Mouse (Mus musculus): Measurements from ENCODE around the gene Hnmt. TPM values are rescaled to one million over a fixed set of nuclear protein-coding genes. Genes with fewer than 3 reads are reported as not detected.
"Not testable (repeated sequence)": the region's sequence is repeated elsewhere in the genome, so short reads cannot be mapped to it uniquely, and the experiment has no call there.

Hnmt gene
- total RNA-seq (2022) = 10 to 100 TPM; 23.5 to 30.1 (median 28.3) TPM

DNA sequence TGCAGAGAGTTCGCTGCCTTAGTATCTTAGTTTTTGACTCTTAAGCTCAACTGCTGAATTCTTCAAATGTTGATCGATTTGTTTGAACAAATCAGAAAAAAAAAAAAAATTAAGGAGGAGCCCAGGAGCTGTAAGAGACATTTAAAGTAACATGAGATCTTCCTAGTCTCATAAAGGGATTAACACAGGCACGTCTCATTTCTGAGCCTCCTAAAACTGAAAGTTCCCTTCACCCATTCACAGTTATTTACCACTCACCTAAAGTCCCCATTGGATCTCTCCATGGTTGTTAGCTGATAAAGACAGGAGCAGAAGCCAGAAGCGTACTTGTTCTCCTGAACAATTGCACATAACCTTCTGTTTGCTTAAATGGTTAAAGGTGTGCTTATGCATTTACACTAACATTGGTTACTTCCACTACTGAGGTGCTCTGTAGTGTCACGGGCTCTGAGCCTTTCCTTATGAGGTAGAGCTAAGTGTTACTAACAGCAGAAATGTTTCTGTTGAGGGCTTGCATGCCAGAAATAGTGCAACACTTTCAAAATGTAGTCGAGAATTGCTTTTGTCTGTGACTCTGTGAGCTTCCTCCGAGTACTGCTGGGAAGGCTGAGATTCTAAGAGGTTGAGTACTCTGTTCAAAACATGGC is at the start of gene Hnmt:
TSS of gene Hnmt (minus strand) at position 51 of the 647 bp plus-strand sequence.
- DNase-seq (ENCODE audit: low spot score in 2 of 2) = no peak

DNA sequence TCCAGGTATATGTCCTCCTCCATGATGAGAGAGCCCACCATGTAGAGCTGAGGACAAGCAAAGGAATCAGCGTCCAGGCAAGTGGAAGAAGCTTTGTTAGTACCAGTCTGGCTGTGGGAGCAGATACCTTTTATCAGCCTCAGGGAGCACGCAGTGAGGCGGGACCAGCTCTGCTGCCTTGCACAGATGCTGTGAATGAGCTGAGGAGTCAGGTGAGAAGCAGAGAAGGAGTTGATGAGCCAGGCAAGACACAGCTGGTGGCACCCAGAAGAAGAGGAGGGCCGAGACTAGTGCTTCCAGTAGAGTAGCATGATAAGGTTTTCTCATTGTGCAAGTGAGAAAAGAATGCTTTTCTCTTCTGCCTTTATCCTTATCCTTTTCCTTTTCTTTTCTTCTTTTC is 47.3 kb upstream of the Hnmt start, which contains the start of gene Tbpl2:
TSS of gene Tbpl2 (minus strand) at position 101 of the 400 bp plus-strand sequence.
- no peak for DNase-seq (ENCODE audit: low spot score in 2 of 2)

DNA sequence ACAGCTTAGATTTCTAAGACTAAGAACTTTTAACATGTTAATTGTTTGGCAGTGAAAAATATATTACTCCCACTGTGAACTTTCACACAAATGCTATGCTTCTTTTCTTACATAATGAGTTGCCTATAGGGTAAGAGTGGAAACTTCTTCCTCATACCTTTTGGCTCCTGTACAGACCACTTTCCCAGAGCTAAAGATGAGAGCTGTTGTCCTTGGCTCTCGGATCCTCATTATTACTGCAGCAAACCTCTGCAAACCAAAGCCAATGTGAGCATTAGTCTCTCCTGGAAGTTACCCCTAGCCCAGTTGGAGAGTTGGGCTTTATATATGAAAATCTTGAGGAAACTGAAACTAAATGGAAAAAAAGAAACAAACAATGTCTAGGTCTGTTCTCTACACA is 41.7 kb upstream of the Hnmt start:
- DNase-seq (ENCODE audit: low spot score in 2 of 2) = no peak

DNA sequence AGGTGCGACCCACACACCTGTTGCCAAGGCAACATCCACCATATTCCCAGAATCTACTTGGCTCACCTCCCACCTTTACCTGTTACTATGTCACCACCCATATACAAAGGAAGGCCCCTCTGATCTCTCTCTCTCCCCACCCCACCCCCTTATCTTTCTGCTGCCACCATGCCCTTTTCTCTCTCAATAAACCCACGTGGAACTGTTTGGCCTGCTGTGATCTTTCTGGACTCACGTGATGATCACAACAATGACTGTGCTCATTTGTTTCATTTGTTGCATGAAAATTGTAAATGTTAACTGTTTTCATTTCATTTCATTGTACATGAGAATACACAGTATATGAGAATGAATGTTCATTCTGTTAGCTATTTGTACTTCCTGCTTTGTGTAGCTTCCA is 1.3 kb upstream of the Hnmt start:
- no peak for DNase-seq (ENCODE audit: low spot score in 2 of 2)

DNA sequence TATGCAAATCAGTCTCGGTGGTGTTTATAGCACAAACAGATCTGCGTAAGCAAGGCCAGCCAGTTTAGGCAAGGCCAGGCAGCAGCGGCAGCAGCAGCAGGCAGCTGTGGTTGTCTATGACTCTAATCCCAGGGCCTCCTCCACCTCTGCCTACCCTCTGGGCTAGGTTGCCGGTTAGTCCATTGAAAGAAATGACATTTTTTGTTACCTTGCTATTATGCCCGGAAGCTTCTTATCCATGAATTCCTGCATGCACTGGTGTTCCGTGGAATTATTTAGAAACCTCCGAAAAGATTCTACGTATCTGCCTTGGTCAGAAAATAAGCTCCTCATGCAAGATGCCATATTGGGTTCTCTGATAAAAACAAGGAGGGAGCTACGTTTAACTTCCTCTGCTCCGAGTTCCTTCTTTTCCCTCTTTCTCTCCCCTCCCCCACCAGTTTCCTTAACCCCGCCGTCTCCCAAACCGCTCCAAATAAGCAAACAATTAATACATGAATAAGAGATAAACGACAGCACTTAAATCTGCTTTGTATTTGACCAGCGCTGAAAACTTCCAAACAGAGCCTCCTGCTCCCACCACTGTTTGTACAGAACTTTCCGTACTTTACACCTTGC is 605 bp downstream of the Hnmt start:
- DNase-seq (ENCODE audit: low spot score in 2 of 2) = peak; percentile 38 to 65

DNA sequence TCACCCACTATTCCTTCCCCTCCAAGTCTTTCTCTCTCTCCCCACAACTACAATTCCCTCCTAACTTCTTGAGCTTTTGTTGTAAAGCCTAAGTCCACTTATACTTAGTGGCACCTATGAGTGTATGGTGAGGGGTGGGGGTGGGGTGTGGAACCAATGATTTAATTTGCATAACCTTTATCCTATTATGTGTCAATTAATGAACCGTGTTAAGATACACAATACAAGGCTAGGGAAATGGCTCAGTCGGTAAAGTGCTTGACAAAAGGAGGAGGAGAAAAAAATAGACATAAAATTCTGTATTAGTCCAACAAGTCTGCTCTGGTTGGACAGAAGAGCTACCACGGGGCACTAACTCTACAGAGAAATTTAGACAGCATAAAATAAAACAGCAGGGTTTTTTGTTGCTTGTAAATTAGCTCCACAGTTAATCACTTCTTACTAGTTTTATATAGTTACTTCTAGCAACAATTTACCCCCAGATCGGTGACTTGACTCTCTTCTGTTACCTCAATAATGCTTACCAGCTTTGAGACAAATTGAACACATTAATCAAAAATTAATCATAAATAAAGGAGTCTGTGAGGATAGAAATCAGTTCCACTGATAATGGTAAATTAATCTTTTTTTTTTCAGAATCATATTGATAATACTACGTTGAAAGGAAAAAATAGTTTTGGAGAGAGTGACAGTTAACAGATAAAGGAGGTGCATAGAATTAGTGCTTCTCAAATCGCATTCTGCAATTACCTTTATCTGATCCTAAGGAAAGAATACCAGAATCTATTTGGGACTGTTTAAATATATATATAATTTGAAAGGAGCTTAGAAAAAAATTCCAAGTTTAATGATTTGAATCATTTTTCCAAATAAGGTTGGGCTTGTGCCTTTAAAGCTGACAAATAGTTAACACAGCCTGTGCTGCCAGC is 1.4 kb downstream of the Hnmt start:
- DNase-seq (ENCODE audit: low spot score in 2 of 2) = no peak

DNA sequence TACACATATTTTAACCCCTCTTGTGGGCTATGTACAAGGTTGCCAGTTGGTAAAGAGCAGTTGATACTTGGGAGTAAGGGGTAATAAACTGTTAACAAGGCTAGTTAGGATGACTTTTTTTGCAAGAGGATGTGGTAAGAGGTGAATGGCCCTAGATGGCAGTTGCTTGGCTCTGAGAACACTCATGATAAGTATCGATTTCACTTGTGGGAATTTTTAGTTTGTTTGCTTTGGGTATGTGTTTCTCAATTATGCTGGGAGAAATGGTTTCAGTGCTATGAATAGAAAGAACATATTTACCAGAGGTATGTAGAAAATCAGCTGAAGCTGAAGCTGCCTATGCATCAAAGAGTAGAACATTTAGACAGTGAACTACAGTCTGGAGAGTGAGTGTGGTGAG is 6.3 kb downstream of the Hnmt start:
- DNase-seq (ENCODE audit: low spot score in 2 of 2) = no peak

DNA sequence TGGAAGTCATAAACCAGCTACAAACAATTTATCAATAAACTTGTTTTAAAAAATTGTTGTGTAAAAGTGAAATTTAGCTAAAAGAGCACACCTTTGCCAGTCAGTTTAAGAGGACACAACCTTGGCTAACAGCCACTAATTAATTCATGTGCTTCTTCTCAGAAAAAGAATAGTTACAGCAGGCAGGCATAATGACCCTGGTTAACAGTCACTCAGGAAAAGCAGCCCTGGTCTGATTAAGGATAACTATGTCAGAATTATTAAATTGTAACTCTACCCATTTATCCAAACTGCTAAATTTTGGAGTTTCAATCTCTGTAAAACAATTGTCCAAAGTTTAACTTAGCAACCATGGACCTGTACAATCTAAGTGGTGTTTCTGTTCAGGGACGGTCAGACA is 8.7 kb downstream of the Hnmt start:
- DNase-seq (ENCODE audit: low spot score in 2 of 2) = no peak

DNA sequence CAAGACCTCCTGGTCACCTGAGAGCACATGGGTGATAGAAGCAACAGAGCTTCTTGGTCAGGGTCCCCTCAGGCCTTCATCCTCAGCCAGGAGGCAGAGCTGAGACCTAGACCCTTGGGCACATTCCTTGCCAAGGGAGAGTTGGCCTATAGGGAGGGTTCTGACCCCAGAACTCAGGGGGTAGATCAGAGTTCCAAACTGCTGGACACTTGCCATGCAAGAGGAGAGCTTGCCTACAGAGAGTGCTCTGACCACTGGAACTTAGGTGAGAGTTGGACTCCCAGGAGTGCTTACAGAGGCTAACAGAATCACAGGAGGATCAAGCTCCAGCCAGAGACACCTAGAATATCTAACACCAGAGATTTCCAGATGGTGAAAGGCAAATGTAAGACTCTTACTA is 29.8 kb downstream of the Hnmt start:
- DNase-seq (ENCODE audit: low spot score in 2 of 2) = not testable (repeated sequence)

DNA sequence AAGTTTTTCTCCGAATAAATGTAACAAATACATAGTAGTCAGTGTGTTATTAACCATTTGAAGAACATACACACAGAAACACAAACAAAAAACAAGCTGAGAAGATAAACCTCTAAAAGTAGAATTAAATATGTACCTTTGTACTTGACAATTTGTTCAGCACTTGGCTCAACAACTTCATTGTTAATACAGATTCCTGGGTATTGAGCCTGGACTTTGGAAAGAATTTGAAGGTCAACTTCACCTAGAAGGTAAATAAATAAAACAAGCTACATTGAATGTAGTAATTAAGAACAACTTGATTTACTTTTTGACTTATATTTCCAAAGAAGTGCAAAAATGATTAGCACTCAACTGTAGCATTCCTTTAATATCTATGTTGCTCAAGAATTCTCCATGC is 30.2 kb downstream of the Hnmt start:
- no peak for DNase-seq (ENCODE audit: low spot score in 2 of 2)

DNA sequence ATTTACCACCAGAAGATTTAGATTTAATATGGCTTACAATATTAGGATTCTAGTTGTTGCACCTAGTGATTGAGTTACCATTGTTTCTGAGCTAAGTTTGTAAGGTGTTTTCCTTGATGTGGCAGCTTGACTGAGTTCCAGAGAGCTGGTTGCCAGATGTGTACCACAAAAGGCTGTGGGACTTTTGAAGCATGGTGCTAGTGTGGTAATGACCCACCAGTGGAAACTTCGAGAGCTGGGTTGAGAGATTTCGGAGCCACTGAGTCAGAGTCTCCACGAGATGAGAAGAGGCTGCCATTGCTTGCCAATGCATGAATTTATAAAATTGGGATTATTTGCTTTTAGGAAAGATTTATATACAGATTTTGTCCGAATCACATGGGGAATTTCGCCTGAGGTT is 34.2 kb downstream of the Hnmt start:
- no peak for DNase-seq (ENCODE audit: low spot score in 2 of 2)

DNA sequence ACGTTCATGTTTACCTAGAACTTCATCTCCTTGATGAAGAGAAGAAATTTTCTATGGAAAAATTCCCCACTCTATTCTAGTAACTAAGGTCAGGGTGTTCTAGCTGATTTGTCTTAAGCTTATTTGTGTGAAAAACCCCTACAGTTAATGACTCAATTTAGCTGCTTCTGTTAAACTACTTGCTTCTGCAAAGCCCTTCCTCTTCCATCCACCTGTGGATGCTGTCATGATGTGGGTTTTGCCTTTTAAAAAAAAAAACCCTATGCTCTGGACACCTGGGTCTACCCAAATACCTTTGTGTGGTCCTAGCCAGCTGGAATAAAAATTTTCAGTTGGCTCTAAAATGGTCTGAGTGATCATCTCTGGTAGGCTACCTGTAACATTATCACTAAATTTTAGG is 49.9 kb downstream of the Hnmt start:
- DNase-seq (ENCODE audit: low spot score in 2 of 2) = no peak

DNA sequence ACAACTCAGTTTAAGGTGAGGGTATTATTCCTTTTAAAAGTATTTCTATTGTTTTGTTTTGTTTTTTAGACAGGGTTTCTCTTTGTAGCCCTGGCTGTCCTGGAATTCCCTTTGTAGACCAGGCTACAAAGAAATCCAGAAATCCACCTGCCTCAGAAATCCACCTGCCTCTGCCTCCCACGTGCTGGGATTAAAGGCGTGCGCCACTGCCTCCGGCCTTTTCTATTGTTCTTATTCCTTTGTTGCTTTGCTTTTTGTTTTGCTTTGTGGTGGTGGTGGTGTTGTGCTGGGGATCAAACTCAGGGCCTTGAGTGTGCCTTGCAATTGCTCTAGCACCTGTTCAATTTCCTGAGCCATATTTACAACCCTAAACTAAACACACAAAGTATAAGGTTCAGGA is 50.4 kb downstream of the Hnmt start:
- no peak for DNase-seq (ENCODE audit: low spot score in 2 of 2)

DNA sequence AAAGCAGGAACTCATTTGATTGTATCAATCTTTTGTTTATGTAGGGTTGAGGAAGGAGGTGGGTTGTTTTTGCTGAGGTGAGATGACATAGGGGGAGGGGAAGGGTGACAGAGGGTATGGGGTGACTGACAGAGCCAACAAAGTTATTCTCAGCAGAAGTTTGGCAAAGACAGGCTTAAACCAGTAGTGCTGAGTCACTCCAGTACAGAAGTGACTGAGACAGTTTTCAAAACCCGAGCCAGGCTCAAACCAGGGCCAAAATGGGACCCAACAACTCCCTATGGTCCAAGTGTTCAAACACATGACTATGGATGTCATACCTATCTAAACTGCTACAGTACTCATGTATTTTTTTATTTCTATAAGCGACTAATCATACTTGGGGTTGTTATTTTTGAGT is 52.4 kb downstream of the Hnmt start:
- no peak for DNase-seq (ENCODE audit: low spot score in 2 of 2)

DNA sequence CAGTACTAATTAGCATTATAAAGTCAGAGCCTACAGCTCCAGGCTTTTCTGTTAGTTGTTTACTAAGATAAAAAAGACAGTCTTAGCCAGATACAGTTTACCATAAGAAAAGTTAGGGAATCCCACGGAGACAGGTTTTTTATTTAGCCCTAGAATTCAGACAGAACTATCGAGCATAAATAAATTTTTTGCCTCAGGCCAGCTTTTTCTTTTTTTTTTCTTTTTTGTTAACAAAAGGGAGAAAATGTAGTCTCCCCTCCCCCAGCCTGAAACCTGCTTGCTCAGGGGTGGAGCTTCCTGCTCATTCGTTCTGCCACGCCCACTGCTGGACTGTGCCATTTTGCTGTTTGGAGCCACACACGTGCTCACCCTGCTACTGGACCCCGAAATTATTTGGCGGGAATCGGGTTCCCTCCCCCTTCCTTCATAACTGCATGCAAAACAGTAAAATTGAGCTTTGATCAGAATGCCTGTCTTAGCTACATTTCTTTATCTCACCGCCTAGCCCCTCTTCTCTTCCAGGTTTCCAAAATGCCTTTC is 59.1 kb downstream of the Hnmt start:
- DNase-seq (ENCODE audit: low spot score in 2 of 2) = not testable (repeated sequence)

DNA sequence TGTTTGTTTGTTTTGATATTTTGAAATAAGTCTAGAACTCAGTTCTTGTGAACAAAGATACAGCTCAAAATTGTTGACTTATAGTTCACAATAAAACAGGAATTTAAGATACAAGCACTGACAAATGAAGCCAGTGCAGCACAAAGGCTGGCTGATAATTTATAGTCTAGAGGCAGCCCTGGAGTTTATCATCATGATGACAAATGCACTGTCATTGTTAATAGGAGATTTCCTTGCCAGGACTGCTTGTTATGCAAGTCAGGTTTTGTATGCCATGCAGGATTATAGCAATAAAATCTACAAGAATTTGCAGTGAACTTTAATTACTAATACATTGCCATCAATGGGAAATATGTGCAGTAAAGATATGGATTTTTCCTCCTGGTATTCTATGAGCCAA is 61.9 kb downstream of the Hnmt start:
- no peak for DNase-seq (ENCODE audit: low spot score in 2 of 2)

DNA sequence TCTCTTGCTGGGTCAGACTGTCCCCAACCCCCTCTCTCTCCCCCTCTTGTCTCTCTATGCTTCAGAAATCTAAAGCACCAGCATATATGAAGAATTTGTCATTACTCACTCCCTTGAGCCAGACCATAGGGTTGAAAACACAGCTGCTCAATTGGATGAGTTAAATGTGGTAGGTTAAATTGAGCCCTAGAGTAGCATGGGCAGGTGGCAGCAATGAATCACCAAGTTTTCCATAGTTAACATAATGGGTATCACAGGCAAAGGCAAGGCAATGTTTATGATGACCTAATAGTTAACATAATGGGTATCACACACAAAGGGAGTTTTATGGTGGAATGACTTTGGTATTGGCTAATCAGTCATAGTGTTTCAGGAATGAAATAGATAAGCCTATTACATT is 65.9 kb downstream of the Hnmt start:
- DNase-seq (ENCODE audit: low spot score in 2 of 2) = no peak

DNA sequence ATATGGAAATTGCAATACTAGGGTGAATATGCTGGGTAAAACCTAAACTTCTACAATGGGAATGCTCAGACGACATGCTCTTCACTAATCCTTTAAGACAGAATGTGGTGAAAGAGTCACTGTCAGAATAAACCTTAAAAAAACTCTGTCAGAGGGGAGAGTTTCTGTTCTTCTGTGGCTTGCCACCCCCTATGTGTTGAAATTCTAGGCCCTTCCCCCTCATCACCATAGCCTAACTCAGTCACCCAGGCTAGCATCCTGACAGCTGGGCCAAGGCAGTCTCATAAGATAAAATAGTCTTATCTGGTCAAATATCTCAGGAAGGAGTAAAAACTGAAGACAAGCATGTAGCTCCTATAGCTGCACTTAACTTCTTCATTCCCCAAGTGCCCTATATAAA is 66.3 kb downstream of the Hnmt start:
- no peak for DNase-seq (ENCODE audit: low spot score in 2 of 2)

DNA sequence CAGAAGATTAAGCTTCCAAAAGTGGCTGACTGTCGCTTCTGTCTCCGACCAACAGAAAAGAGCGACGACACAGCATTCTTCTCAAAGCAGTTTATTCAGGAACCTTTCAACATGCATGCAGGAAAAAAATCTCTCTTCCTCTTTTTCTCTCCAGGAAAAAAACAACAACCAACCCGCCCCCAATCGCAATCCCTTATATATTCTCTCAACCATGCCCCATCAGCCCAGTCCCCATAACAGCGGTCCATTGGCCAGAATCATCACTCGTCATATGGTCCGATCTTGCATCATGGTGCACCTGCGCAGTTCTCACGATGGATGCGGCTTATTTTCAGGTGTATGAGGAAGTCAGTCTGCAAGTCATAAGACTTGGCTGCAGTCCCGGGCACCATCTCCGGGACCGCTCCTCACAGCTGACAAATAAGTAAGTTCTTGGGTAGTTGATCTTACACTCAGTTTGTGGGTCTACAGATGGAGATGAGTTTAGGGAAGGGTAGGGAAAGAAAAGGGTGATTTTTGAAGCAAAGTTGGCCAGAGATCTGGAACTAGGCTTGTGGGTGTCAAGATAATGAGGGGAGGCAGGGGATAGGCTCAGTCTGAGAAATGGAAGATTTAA is 88.4 kb downstream of the Hnmt start:
- not testable (repeated sequence) for DNase-seq (ENCODE audit: low spot score in 2 of 2)
